Mouse (Mus musculus): ENCODE data around the gene Pcbd2.

Gene Pcbd2

DNA sequence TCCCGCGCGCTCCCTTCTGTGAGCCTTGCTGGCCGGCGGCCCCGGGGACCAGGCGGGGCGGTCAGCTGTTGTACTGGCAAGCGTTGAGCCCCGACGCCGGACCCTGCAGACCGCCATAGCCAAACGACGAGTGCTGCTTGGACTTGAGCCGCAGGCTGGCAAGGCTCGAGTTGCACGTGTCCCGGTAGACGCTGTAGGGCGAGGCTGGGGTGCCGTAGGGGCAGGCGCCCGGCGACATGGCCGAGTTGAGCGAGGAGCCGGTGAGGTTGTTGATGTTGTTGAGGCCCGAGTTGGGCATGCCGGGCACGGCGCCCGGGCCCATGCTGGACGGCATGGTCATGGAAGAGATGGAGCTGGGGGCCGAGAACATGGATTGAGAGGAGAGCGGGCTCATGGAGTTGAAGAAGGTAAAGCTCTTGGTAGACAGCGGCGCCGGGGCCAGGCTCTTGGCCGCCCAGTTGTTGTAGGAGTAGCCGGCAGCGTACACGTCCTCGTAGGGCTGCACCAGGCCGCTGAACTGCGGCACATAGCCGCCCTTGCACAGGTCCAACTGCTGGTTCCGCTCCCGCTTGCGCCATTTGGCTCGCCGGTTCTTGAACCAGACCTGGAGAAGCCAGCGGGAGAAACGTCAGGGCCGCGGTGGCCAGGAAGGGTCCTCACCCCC lies 99.0 kb downstream of the Pcbd2 start:
- no peak for DNase-seq (ENCODE audit: low read depth)
